Mouse (Mus musculus): ENCODE data around the gene Dusp14. TPM values are rescaled to one million over a fixed set of nuclear protein-coding genes. Genes with fewer than 3 reads are reported as not detected.
A peak's percentile ranks its signal among the peaks of the same experiment; 100 is the strongest.

Gene Dusp14
- polyA plus RNA-seq, 1 experiment from 2014 or later: 19.4 TPM

DNA sequence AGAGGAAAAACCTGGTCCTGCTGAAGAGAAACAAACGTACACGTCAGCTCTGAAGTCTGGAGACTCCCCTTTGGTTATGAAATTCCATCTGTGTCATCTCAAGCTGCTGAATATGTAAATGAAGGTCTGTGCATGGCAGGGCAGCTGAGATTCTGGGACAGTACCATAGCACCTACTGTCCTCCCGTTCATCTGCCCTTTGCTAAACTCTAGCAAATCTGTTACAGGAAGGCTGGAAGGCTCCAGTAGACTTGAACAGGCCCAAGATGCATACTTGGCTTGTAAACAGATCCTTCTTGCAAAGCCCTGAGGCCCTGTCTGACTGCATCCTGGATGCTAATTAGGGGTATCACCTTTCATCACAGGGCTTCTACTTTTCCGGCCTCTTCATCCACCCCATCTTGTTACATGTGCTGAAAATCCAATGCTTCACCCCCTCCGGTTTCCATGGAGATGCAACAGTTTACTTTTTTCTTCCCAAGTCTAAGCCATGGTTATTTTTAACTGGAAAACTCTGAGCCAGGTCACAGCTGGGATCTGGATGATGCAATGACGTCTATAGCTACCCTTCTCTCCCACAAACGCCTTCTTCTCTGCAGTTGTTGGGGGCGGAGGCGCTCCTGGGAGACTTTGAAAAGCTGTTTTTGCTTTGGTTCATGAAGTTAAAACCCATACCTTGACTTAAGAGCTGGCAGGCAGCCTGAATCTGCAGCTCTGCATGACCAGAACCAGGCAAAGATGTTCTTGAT lies 4.0 kb upstream of the Dusp14 start:
- Histone ChIP-seq H3K27ac (ENCODE audit: low read length) (peak overlapping the region; percentile 60), H3K4me3 (replicated peaks; ENCODE audit: low read length) (no peak overlapping the region), H3K36me3 (ENCODE audit: control insufficient read depth, insufficient read depth, low read length) (no peaks in the 10 kb centered on the region), H3K9ac (ENCODE audit: low read length) (no peak overlapping the region), H3K4me1 (ENCODE audit: control insufficient read depth, insufficient read depth, low read length) (peaks cover 19% of the 10 kb centered on the region), H3K4me2 (ENCODE audit: low read depth, low read length) (no peak overlapping the region), H3K9me3 (replicated peaks; ENCODE audit: control insufficient read depth, low read length) (no peaks in the 10 kb centered on the region), H3K27me3 (ENCODE audit: control insufficient read depth, insufficient read depth, low read length) (no peaks in the 10 kb centered on the region)
- WGBS: 42% methylated on average over 9 of the region's 9 CpGs
- no peak for ATAC-seq (ENCODE audit: insufficient read depth, low FRiP score)

DNA sequence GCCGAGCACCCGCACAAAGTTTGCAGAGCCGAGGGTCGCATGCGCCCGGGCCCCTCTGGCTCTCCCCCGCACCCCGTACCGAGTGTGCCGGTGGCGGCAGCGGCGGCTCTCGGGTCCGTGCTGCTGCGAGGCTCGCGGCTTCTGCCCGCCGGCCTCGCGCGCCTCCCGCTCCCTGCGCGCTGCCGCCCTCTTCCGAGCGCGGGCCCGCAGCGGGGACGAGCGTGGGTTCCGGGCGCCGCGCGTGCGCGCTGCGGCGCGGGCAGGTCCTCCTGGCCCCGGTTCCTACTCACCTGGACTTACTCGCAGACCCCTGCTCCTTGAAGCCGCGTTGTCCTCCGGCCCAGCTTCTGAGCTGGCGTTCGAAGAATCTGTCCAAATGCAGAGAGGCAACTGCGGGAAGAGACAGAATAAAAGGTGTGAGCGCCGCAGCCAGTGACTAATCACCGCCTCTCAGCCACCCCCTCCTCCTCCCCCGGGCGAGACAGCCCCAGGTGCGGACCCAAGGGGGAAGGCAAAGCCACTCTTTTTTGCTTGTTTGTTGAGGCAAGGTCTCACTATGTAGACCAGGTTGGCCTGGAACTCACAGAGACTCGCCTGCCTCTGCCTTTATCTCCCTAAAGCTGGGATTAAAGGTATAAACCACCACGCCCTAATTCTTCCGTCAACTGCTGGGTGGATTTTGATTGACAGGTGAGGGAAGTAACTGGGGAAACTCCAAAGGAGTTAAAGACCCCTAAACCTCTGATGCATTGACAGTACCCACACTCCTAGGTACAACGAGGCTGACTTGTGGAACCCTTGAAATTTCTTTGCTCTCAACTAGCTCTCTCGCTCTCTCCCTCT lies 649 bp downstream of the Dusp14 start:
- peak; percentile 72; the same call in 1 of the 2 replicates for ATAC-seq (ENCODE audit: insufficient read depth, low FRiP score)
- peak overlapping the region; percentile 60 for H3K4me3 ChIP-seq (replicated peaks; ENCODE audit: low read length)
- peaks cover 21% of the 10 kb centered on the region for H3K4me1 ChIP-seq (ENCODE audit: control insufficient read depth, insufficient read depth, low read length)
- H3K27ac ChIP-seq (ENCODE audit: low read length): peak overlapping the region; percentile 14
- no peaks in the 10 kb centered on the region for H3K9me3 ChIP-seq (replicated peaks; ENCODE audit: control insufficient read depth, low read length)
- H3K36me3 ChIP-seq (ENCODE audit: control insufficient read depth, insufficient read depth, low read length): no peaks in the 10 kb centered on the region
- H3K4me2 ChIP-seq (ENCODE audit: low read depth, low read length): peak overlapping the region; percentile 70
- peaks cover 4% of the 10 kb centered on the region; the same call in 1 of the 2 replicates for H3K27me3 ChIP-seq (ENCODE audit: control insufficient read depth, insufficient read depth, low read length)
- H3K9ac ChIP-seq (ENCODE audit: low read length): peak overlapping the region; percentile 87
- WGBS: 3% methylated on average over 49 of the region's 63 CpGs

GRCm38 (mm10) chr11:84067720-84068190 lies 1.3 kb downstream of the Dusp14 start:
- 2% methylated on average over 21 of the region's 21 CpGs for WGBS
- Histone ChIP-seq H3K4me3 (replicated peaks; ENCODE audit: low read length) (peak overlapping the region; percentile 60), H3K36me3 (ENCODE audit: control insufficient read depth, insufficient read depth, low read length) (no peaks in the 10 kb centered on the region), H3K9ac (ENCODE audit: low read length) (peak overlapping the region; percentile 87), H3K9me3 (replicated peaks; ENCODE audit: control insufficient read depth, low read length) (no peaks in the 10 kb centered on the region), H3K27me3 (ENCODE audit: control insufficient read depth, insufficient read depth, low read length) (peaks cover 4% of the 10 kb centered on the region; the same call in 1 of the 2 replicates), H3K4me1 (ENCODE audit: control insufficient read depth, insufficient read depth, low read length) (peaks cover 17% of the 10 kb centered on the region), H3K4me2 (ENCODE audit: low read depth, low read length) (peak overlapping the region; percentile 70), H3K27ac (ENCODE audit: low read length) (peak overlapping the region; percentile 14)
- peak; percentile 15; the same call in 1 of the 2 replicates for ATAC-seq (ENCODE audit: insufficient read depth, low FRiP score)

- peak overlapping the region; percentile 60 for H3K4me3 ChIP-seq (replicated peaks; ENCODE audit: low read length)
- ATAC-seq (ENCODE audit: insufficient read depth, low FRiP score): peak; percentile 57; the same call in 1 of the 2 replicates
- no peaks in the 10 kb centered on the region for H3K36me3 ChIP-seq (ENCODE audit: control insufficient read depth, insufficient read depth, low read length)
- peak overlapping the region; percentile 70 for H3K4me2 ChIP-seq (ENCODE audit: low read depth, low read length)
- peaks cover 4% of the 10 kb centered on the region; the same call in 1 of the 2 replicates for H3K27me3 ChIP-seq (ENCODE audit: control insufficient read depth, insufficient read depth, low read length)
- peaks cover 16% of the 10 kb centered on the region for H3K4me1 ChIP-seq (ENCODE audit: control insufficient read depth, insufficient read depth, low read length)
- H3K9me3 ChIP-seq (replicated peaks; ENCODE audit: control insufficient read depth, low read length): no peaks in the 10 kb centered on the region
- H3K27ac ChIP-seq (ENCODE audit: low read length): peak overlapping the region; percentile 14
- WGBS: 11% methylated on average over 18 of the region's 18 CpGs
- peak overlapping the region; percentile 87 for H3K9ac ChIP-seq (ENCODE audit: low read length)
Measured at GRCm38 (mm10) chr11:84066927-84067645, 2.0 kb downstream of the Dusp14 start.

DNA sequence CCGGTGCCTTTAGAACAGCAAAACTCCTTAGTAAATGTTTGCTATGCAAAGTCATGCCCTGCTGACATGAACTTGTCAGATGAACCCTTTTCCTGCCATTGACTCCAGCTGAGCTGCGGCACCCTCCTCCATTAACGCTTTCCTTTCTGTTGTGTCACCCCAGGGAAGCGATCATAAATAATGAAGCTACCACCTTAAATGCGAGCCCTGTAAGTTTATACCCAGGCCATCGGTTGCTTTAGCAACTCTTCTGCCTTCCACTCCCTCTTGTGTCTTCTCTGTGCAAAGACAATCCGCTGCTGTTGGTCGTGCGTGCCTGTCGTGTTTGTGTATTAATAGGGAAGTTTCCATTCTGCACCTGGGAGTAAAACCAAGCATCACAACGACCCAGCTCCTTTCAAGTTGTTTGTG lies 3.0 kb downstream of the Dusp14 start:
- Histone ChIP-seq H3K36me3 (ENCODE audit: control insufficient read depth, insufficient read depth, low read length) (no peaks in the 10 kb centered on the region), H3K27ac (ENCODE audit: low read length) (no peak overlapping the region), H3K4me2 (ENCODE audit: low read depth, low read length) (peak overlapping the region; percentile 70), H3K4me1 (ENCODE audit: control insufficient read depth, insufficient read depth, low read length) (peaks cover 16% of the 10 kb centered on the region), H3K9me3 (replicated peaks; ENCODE audit: control insufficient read depth, low read length) (no peaks in the 10 kb centered on the region), H3K4me3 (replicated peaks; ENCODE audit: low read length) (0 out of 2 replicates have a peak overlapping the region, but pooled peaks have one; percentile 2), H3K27me3 (ENCODE audit: control insufficient read depth, insufficient read depth, low read length) (peaks cover 4% of the 10 kb centered on the region; the same call in 1 of the 2 replicates), H3K9ac (ENCODE audit: low read length) (no peak overlapping the region)
- WGBS: 5% methylated on average over 11 of the region's 11 CpGs
- no peak for ATAC-seq (ENCODE audit: insufficient read depth, low FRiP score)

- no peak overlapping the region for H3K4me2 ChIP-seq (ENCODE audit: low read depth, low read length)
- H3K36me3 ChIP-seq (ENCODE audit: control insufficient read depth, insufficient read depth, low read length): no peaks in the 10 kb centered on the region
- WGBS: 66% methylated on average over 3 of the region's 3 CpGs
- peak overlapping the region; percentile 25; the same call in 1 of the 2 replicates for H3K27ac ChIP-seq (ENCODE audit: low read length)
- no peak overlapping the region for H3K9ac ChIP-seq (ENCODE audit: low read length)
- H3K9me3 ChIP-seq (replicated peaks; ENCODE audit: control insufficient read depth, low read length): no peaks in the 10 kb centered on the region
- H3K27me3 ChIP-seq (ENCODE audit: control insufficient read depth, insufficient read depth, low read length): peaks cover 4% of the 10 kb centered on the region; the same call in 1 of the 2 replicates
- no peak overlapping the region for H3K4me3 ChIP-seq (replicated peaks; ENCODE audit: low read length)
- H3K4me1 ChIP-seq (ENCODE audit: control insufficient read depth, insufficient read depth, low read length): peaks cover 13% of the 10 kb centered on the region
- no peak for ATAC-seq (ENCODE audit: insufficient read depth, low FRiP score)
Measured at GRCm38 (mm10) chr11:84063631-84064209, 5.3 kb downstream of the Dusp14 start.

- no peak for ATAC-seq (ENCODE audit: insufficient read depth, low FRiP score)
Measured at GRCm38 (mm10) chr11:84062805-84063204, 6.3 kb downstream of the Dusp14 start.

GRCm38 (mm10) chr11:84061881-84062280 lies 7.2 kb downstream of the Dusp14 start:
- no peaks in the 10 kb centered on the region for H3K36me3 ChIP-seq (ENCODE audit: control insufficient read depth, insufficient read depth, low read length)
- no peaks in the 10 kb centered on the region for H3K27me3 ChIP-seq (ENCODE audit: control insufficient read depth, insufficient read depth, low read length)
- peaks cover 1% of the 10 kb centered on the region for H3K4me1 ChIP-seq (ENCODE audit: control insufficient read depth, insufficient read depth, low read length)
- no peak overlapping the region for H3K9ac ChIP-seq (ENCODE audit: low read length)
- H3K4me2 ChIP-seq (ENCODE audit: low read depth, low read length): no peak overlapping the region
- no peak overlapping the region for H3K4me3 ChIP-seq (replicated peaks; ENCODE audit: low read length)
- H3K9me3 ChIP-seq (replicated peaks; ENCODE audit: control insufficient read depth, low read length): no peaks in the 10 kb centered on the region
- H3K27ac ChIP-seq (ENCODE audit: low read length): no peak overlapping the region
- WGBS: 80% methylated on average over 2 of the region's 2 CpGs
- ATAC-seq (ENCODE audit: insufficient read depth, low FRiP score): no peak

More at GRCm38 (mm10) chr11:84062805-84063204, 6.3 kb downstream of the Dusp14 start:
- H3K9ac ChIP-seq (ENCODE audit: low read length): no peak overlapping the region
- peaks cover 4% of the 10 kb centered on the region; the same call in 1 of the 2 replicates for H3K27me3 ChIP-seq (ENCODE audit: control insufficient read depth, insufficient read depth, low read length)
- H3K9me3 ChIP-seq (replicated peaks; ENCODE audit: control insufficient read depth, low read length): no peaks in the 10 kb centered on the region
- no peaks in the 10 kb centered on the region for H3K36me3 ChIP-seq (ENCODE audit: control insufficient read depth, insufficient read depth, low read length)
- no peak overlapping the region for H3K27ac ChIP-seq (ENCODE audit: low read length)
- H3K4me1 ChIP-seq (ENCODE audit: control insufficient read depth, insufficient read depth, low read length): peaks cover 9% of the 10 kb centered on the region
- no peak overlapping the region for H3K4me2 ChIP-seq (ENCODE audit: low read depth, low read length)
- no peak overlapping the region for H3K4me3 ChIP-seq (replicated peaks; ENCODE audit: low read length)
- 47% methylated on average over 2 of the region's 2 CpGs for WGBS
